Mouse (Mus musculus) mouse trophoblast stem cell (cell line): ENCODE results near the gene Hbs1l.

Experiments
- in situ Hi-C, 2 experiments: fragments of 300-500 bp; cut with MseI, MboI; formaldehyde crosslinking; loops; 2 replicates in 1 of 2; 3 replicates in 1 of 2; pipeline ENCODE4 v1.15.1; 2025

The Hbs1l gene

DNA sequence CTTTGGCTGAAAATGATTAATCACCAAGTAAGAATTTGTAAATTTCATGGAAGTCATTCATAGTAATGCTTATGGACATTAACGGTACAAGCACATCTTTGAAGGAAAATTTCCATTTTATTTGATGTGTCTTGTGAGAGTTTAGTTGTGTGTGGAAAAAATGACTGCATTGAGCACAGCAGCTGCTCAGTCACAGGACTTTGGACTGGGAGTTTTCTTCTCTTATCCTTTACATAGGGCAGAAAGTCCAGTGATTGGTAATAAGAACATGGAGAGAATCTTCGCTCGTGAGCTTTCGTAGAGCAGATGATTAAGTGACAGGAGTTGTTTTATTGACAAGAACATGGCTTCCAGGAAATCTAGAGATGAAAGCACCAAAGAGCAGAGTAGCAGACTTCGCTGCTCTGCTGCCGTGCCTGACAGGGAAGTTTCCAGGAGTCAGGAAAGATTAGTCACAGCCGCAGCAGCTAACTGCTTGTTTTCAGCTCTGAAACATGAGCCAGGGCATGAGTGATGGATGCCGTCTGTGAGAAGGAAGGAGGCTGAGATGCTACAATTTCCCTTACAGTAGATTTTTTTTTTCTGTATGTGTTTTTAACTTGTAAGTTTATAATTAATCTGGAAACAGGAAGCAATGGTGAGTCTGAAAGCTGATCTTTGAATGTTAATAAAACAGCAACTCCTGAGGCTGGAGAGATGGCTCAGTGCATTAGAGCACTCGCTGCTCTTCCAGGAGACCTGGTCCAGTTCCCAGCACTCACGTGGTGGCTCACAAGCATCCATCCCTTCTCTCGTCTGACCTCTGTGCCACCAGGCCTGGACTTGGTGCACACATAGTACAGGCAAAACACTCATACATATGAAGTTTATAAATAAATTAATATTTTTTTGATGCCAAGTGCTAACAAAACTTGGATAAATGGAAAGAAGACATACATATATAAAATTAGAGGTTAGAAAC lies 9.2 kb downstream of the Hbs1l start:
- in situ Hi-C loops, result no loop called here

DNA sequence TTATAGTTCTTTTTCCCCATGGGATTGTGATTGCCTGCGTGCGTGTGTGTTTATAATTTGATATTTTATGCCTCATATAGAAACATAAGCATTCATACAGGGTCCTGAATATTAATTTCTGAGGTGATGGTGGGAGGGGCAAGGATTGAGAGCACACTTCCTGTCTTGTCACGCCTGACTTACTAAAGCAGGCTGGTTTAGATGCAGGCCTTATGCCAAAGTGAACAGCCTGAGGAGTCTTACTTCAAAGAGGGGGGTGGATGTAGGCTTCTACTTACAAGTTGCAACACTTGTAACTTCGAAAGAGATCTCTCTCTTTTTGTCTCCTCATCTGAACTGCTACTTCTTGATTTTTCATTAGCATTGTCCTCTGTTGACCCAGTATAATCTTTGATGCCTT lies 18.0 kb downstream of the Hbs1l start:
- in situ Hi-C loops, result no loop called here

DNA sequence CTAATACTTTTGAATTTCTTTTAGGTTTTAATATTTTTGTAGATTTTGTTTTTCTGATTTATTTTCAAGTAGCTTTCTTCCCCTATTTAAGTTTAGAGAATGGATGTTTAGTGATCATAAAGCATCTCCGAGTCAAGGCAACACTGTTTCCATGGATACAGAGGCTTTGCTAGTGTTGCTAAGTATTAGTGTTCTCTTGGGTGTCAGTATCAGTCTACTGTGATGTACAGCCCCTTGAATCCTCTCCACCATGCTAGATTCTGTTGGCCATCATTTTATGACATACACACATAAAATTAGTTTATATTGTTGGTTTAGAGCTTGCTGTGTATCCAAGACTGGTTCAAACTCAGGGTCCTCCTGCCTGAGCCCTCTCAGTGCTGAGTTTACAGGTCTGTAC lies 20.3 kb downstream of the Hbs1l start:
- in situ Hi-C loops, result no loop called here

DNA sequence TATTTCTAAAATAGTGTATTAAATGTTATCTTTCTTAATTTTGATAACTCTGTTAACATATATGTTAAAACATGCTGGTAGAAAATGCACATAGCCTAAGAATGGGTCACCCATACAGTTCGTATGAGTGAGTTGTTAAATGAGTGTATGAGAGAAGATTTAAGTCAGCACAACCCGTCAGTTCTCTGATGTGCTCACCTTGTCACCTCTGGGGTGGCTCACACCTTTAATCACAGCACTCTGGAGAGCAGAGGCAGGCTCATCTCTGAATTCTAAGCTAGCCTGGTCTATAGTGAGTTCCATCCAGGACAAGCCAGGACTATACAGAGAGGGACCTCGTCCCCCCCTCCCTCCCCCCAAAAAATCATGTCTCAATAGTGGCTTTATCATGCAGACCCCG lies 22.5 kb downstream of the Hbs1l start:
- in situ Hi-C loops, result no loop called here

DNA sequence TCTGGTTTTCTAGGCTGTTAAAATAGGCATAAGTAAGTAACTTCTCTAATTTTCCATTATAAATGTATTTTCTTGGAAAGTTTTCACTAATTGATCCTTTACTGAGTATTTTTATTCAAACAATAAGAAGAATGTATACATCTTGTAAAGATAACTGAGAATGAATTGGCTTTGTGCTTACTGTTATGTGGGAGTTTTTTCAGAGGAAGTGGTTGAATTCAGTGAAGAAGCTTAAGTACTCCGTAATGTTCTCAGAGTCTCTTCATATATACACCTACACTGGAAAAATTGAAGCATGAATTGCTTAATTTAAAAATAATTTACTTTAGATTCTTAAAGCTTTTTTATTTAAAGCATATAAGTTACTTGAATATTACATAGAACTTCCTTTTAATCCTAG lies 23.2 kb downstream of the Hbs1l start:
- in situ Hi-C loops, result no loop called here

DNA sequence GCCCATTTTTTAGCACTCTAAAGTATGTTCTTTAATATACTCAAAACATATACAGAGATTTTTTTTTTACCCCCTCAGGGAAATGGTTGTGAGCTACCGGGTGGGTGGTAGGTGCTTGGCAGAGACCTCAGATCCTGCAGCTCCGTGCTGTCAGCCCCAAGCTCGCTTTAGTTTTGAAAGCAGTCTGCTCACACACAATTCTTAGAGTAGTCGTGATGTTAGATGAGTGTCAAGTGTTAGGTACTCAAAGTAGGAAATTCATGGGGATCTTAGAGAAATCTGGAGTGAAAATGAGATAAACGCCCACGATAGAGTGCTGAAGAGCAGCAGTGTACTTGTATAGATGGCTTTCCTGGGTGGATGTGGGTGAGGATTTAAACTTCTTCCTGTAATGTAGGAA lies 24.8 kb downstream of the Hbs1l start:
- in situ Hi-C loops, result no loop called here

DNA sequence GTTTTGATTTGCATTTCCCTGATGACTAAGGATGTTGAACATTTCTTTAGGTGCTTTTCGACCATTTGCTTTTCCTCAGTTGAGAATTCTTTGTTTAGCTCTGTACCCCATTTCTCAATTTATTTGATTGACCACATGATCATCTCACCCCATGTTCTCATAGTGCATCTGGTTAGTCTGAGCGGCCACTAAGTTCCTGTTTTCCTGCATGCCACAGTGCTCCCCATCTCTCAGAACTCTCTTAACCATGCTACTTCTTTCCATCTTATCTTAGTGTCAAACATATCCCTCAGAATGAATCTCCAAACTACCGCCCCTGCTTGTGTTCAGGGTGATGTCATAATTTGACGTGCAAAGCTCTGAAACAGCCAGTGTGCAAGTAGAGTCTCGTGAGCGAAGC lies 30.6 kb downstream of the Hbs1l start:
- in situ Hi-C loops, result no loop called here

DNA sequence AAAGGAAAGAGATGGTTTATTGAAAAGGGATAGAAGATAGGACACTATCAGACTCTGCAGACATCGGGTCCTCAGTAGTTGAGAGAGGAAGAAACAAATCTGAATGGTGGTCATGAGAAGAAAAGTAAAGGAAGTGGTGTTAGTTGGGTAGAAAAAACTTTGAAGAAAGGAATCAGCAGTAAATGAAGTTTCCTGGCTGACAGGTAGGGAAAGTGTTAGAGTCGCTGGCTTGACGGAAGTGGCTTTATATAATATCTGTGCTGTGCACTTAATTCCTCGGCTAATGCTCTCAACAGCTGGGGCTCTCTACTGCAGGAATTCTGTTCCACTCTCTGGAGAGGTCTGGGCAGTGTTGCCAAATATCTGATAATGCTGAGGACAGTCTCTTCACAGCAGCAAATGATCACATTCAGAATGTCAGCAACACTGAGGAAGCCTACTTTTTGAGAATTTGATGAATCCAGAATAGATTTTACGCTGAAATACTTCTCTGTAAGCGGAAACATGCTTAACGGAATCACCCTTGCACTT lies 31.9 kb downstream of the Hbs1l start:
- in situ Hi-C loops, result no loop called here

DNA sequence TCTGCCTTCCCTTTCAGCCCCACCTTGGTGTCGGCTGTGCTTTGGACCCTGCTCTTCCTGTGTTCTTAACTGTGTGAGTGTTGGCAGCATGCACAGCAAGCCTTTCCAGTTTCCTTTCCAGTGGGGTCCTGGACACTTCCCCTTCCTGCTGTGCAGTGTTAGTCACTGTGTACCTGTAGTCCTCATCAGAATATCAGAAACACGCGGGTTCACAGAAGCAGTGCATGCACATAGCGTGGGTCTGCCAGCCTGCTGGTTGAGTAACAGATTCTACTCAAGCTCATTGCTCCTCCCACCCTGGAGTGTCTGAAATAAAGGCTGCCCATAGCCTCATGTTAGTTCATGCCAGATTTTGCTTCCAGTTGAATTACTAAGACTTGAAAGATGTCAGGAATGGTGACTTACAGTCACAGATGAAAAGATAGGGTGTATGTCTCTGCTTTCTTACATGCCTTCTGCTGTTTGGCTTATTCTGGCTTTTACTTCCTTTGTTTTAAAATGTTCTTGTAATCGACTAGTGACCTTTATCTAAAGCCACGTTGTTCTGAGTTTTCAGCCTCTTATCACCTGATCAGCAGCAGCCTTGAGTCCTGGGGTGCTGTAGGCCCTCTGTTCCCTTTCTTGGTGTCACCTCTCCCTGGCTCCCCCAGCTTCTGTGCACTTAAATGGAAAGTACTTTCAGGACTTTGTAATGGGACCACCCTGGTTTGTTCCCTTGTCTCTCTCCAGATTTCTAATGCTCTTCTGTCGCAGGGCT lies 38.7 kb downstream of the Hbs1l start:
- in situ Hi-C loops, result no loop called here

DNA sequence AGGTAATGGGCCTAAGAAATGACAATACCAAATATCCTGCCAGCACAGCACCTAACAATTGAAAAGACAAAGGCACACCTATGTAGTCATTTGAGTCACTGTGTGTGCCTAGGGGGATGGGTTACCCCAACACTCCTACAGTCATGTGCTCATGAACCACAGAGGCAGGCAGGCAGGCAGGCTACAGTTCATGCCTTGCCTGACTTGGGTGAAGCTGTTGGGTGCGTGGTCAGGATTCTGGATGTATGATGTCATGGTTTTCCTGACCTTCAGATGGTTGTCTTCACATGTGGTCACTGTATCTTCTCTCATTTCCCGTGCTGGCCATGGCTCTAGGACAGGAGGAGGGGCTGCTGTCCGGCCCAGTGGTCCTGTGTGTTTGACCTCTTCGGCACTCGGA lies 39.8 kb downstream of the Hbs1l start:
- in situ Hi-C loops, result no loop called here

DNA sequence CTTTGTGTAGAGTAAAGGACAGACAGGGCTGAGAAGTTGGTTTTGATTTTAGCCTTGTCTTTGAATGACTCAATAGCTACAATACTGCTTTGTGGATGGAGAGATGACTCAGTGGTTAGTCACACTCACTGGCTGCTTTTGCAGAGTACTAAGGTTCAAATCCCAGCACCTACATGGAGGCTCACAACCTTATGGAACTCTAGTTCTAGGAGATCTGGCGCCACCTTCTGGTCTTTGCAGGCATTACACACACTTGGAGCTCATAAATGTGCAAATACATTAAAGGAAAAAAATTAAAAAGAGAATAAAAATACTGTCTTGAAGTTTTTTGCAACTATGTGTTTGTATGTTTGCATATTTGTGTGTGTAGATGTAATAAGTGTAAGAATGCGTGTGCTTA lies 41.4 kb downstream of the Hbs1l start:
- in situ Hi-C loops, result no loop called here

DNA sequence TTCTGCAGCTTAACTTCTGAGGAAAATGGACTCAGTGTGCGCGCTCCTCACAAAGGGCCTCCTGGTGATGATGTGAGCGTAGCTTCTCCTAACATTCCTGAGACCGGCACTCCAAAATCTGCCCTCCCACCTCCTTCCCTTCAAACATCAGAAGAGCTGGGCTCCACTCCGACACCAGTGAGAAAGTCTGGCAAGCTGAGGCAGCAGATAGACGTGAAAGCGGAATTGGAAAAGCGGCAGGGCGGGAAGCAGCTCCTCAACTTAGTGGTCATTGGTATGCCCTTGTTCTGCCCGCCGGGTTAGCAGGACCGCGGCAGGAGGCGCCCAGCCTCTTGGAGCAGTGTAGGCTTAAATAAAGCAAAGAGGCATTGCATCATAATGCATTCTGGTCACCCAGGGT lies 45.9 kb downstream of the Hbs1l start:
- in situ Hi-C loops, result no loop called here

DNA sequence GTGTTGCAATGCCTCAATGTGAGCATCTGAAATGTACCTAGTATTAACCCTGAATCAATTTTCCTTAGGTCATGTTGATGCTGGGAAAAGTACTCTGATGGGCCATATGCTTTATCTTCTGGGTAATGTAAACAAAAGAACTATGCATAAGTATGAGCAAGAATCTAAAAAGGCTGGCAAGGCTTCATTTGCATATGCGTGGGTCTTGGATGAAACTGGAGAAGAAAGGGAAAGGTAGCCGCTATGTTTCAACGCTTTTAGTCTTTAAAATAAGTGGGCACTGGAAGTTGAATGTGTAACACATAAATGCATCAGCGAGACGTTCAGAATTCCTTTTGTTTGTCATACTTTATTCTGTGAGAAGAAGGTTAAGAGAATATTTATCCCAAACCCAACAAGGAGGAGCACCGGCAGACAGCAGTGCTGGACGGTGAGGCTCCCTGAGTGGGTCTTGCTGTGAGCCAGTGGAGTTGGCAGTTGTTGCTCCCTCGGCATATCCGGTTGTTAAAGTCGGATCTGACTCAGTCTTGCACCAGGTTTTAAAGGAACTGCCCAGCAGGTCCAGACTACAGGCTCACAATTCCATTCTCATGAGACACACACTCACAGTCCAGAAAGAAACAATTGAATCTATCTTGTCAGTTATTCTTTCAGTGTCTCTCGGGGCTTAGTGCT lies 46.7 kb downstream of the Hbs1l start:
- in situ Hi-C loops, result no loop called here

DNA sequence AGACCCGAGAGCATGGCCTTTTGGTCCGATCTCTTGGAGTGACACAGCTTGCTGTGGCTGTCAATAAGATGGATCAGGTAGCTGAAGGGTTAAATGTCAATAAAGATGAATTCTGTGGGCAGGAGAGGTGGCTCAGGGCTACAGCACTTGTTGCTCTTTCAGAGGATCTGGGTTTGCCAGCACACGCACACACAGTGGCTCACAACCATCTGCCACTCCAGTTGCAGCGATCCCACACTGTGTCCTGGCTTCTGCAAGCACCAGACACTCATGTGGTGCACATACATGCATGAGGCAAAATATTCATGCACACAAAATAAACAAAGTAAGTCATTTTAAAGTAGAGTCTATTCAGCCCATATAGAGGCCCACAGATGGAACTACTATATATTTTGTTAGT lies 51.6 kb downstream of the Hbs1l start:
- in situ Hi-C loops, result no loop called here

DNA sequence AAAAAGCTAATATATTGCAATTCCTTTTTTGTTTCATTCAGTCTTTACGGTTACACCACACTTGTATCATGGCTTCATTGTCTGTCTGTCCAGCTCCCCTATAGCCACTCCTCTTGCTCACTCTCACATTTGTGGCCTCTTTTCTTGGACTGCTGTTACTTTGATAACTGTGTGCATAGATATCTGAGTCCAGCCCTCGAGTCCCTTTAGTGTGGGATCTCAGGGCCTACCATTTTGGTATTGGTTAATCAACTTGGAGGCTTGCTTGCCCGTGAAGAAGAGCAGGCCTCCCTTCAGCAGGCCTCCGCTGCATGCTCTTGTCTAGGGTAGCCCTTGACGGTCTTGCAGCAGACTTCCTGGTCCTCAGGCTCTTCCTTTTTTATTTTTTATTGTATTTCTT lies 53.7 kb downstream of the Hbs1l start:
- in situ Hi-C loops, result no loop called here

DNA sequence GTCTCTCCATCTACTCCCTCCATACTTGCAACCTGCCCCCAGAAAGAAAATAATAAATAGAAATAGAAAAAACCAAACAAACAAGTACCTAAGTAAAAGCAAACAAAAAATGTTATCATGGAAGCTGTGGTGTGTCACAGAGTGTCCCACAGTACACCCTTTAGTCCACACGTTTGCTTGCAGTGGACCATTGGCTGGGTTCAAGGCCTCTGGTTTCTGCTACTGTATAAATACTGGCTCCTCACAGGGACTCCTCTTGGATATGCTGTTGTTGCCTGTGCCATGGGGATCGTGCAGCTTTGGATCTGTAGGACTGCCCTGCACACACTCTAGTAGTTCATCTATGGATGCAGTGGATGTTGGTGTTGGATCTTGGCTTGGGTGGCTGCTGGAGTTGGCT lies 54.2 kb downstream of the Hbs1l start:
- in situ Hi-C loops, result no loop called here

DNA sequence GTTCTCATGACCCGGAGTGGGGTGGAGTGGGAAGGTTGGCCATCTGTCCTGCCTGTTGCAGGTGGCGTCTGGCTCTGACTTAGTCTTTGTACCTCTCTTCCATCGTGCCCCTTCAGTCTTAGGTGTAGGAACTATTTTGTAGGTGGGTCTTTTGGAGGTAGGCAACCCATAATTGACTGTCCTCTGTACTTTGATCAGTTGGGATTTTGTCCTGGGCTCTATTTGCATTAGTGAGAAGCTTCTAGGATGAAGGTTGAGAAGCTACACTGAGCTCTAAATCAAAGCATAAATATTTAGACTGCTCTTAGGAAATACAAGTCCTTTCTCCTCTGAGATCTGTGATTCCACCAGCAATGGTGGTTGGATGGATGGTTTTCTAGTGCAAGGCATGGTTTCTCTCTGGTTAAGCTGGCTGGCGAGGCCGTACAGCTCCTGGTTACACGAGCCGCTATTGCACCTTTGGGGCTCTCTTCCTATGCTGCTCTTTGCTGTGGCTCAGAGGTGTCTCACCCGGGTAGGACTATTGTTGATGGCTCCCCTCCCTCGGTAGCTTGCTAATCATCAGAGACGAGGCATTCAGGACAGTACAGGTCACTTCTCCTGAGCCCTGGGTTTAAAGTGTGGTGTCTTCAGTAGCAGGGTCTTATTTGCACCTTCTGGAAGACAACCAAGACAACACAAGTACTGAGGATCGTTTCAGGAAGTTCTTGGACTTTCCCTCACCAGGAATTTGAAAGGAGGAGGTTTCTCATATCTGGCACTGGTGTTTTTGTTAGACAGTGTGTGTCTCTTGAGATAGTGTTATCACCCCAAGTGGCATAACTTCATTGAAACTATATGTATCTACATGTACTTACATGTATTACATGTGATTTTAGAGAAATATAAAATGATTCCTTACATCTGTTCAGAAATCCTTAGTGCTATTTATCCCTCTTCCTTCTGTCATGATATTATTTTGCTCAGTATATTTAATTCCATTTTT lies 55.0 kb downstream of the Hbs1l start:
- in situ Hi-C loops, result no loop called here

DNA sequence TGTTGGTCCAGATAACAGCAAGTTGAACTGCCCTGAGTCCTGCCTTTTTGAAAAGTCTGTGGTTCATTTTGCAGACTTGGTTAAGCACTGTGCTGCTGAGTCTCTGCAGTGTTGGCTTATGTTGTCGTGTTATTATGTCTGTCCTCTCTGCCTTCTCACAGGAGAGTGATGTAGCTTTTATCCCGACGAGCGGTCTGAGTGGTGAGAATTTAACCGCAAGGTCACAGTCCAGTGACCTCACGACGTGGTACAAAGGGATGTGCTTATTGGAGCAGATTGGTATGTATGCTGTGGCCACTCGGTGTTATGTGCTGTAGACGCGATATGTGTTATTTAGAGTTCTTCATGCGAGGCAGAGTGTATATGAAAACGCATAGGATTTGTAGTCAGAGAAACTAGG lies 56.0 kb downstream of the Hbs1l start:
- in situ Hi-C loops, result no loop called here

DNA sequence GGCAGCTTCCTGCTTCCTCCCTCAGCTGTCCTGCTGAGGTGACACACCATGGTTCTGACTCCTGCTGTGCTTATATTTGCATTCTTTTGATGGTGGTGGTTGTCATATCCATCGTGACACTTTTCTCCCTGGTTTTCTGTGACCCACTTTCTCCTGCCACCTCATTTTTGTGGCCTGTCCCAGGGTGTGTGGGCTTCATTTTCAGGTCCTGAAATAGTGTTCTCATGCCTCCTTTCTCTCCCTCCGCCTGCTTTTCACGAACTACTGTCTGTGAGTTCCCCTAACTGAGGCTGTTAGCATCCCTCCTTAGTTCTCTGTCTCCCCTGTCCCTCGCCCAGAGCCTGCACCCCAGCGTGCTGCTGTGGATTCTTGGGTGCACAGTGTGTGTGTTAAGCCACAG lies 58.1 kb downstream of the Hbs1l start:
- in situ Hi-C loops, result no loop called here

DNA sequence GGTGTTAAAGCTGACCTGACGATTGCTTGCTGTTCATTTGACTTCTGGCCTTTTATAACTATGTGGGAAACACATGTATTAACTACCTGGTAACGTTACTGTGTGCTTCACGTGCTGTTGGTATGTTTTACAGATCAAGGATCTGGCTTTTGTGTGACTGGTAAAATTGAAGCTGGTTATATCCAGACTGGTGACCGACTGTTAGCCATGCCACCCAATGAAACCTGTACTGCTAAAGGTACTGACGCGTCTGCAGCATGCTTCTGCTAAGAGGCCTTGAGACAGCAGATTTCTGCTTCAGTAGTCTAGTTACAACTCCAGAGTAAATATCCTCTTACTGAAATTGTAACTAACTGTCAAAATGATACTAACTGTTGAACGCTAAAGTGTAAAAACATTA lies 58.7 kb downstream of the Hbs1l start:
- in situ Hi-C loops, result no loop called here

DNA sequence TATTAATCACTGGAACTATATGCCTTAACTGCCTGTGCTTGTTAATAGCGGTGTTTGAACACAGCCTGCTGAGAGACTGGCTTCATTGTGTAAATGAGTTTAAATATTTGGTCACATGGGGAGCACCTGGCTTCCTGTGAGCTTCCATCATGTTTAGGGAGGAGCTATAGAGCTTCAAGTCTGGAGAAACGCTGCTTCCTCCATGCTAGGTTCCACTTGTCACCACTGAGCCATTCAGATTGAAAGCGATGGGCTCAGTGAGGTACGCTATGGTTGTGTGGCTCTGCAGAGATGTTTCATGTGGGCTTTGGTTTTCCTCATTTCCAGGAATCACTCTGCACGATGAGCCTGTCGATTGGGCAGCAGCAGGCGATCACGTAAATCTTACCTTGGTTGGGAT lies 62.2 kb downstream of the Hbs1l start:
- in situ Hi-C loops, result no loop called here
